Comparison of ENCODE assay signal across 20 mouse cellular contexts in the genomic region with DNA sequence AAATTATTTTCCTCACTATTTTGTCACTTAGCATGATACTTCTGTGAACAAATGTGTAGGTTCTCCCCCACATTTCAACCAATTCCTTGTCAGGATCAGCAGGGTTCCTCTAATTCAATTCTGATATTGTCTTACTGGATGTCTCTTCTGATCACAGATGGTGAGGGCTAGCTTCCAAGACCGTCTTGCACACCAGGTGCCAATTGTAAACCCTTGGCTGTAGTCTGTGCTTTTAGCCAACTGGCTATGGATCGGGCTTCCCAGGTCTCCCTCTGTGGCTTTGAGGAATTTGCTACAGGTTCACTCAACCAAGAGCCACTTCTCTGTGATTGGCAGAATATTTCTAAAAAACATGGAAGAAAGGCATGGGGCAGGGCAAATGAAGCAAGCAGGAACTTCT.
A peak's percentile ranks its signal among the peaks of the same experiment; 100 is the strongest.
DNase-seq lines count a peak whose midpoint lies in the region; ATAC-seq lines count a peak whose summit lies in the region.
"Had no signal": no experiment of that assay in that cellular context is flagged by ENCODE, and none has a peak within 500 bp of the region (broad histone marks: within the 10 kb centered on the region; RNA-seq: fewer than 3 reads in every experiment).

No protein-coding gene starts in this region.

- 53% methylated on average over 2 of the region's 2 CpGs for WGBS in hindbrain, embryonic 15.5 days
- 69% methylated on average over 2 of the region's 2 CpGs for WGBS in hindbrain, embryonic 10.5 days

- H3K36me3 ChIP-seq in hindbrain, embryonic 15.5 days = no peaks in the 10 kb centered on the region
- H3K36me3 ChIP-seq in hindbrain, embryonic 10.5 days = no peaks in the 10 kb centered on the region
- H3K36me3 ChIP-seq: embryonic facial prominence, embryonic 10.5 days; heart, embryonic 12.5 days; limb, embryonic 12.5 days; liver, embryonic 12.5 days had no signal

- ATAC-seq in hindbrain, embryonic 15.5 days (ENCODE audit: low FRiP score, low read depth) = peak; percentile 77; the same call in 1 of the 2 replicates
- ATAC-seq: liver, embryonic 12.5 days had no signal

- H3K27ac ChIP-seq in hindbrain, embryonic 15.5 days (replicated peaks) = no peak overlapping the region
- no peak overlapping the region for H3K27ac ChIP-seq in hindbrain, embryonic 10.5 days
- H3K27ac ChIP-seq: embryonic facial prominence, embryonic 10.5 days; limb, embryonic 12.5 days; liver, embryonic 12.5 days had no signal

- H3K4me1 ChIP-seq in hindbrain, embryonic 15.5 days (replicated peaks) = no peaks in the 10 kb centered on the region
- no peaks in the 10 kb centered on the region for H3K4me1 ChIP-seq in hindbrain, embryonic 10.5 days (replicated peaks)
- H3K4me1 ChIP-seq: heart, embryonic 12.5 days; liver, embryonic 12.5 days had no signal

- no peak overlapping the region for H3K4me3 ChIP-seq in hindbrain, embryonic 15.5 days
- H3K4me3 ChIP-seq in hindbrain, embryonic 10.5 days = no peak overlapping the region
- H3K4me3 ChIP-seq: embryonic facial prominence, embryonic 10.5 days; heart, embryonic 12.5 days; limb, embryonic 12.5 days; liver, embryonic 12.5 days had no signal

- H3K9ac ChIP-seq in hindbrain, embryonic 15.5 days = no peak overlapping the region
- H3K9ac ChIP-seq: heart, embryonic 12.5 days; limb, embryonic 12.5 days; liver, embryonic 12.5 days; lung, embryonic 14.5 days had no signal

- no peak for DNase-seq in hindbrain, embryonic 10.5 days (ENCODE audit: low spot score)
- peak; percentile 42 for DNase-seq in Muller cell, postnatal 12 days (ENCODE audit: inconsistent ontology term)
- DNase-seq in cerebellum, adult 11 months = peak; percentile 11
- DNase-seq in cerebellum, postnatal 10 days = peak; percentile 90 to 95
- no peak for DNase-seq in right cerebral cortex, postnatal 14 days
- DNase-seq in MN1 (ENCODE audit: low spot score) = no peak
- no peak for DNase-seq in urinary bladder, postnatal 10 days (ENCODE audit: low spot score)
- DNase-seq: adrenal gland, adult 2 months; heart, adult 11 months; heart, postnatal 14 days; kidney, adult 2 months; kidney, postnatal 14 days; lung, embryonic 14.5 days; lung, postnatal 36 days had no signal

- no peak overlapping the region for H3K4me2 ChIP-seq in hindbrain, embryonic 15.5 days
- H3K4me2 ChIP-seq: heart, embryonic 12.5 days; limb, embryonic 12.5 days; liver, embryonic 12.5 days; lung, embryonic 14.5 days had no signal

- no peaks in the 10 kb centered on the region for H3K9me3 ChIP-seq in hindbrain, embryonic 15.5 days
- H3K9me3 ChIP-seq in hindbrain, embryonic 10.5 days = no peaks in the 10 kb centered on the region
- H3K9me3 ChIP-seq: embryonic facial prominence, embryonic 10.5 days; heart, embryonic 12.5 days; limb, embryonic 12.5 days; liver, embryonic 12.5 days had no signal

- H3K27me3 ChIP-seq in hindbrain, embryonic 15.5 days = no peaks in the 10 kb centered on the region
- H3K27me3 ChIP-seq in hindbrain, embryonic 10.5 days (ENCODE audit: insufficient read depth, poor library complexity, severe bottlenecking) = no peaks in the 10 kb centered on the region
- H3K27me3 ChIP-seq: CH12.LX; heart, embryonic 12.5 days; limb, embryonic 12.5 days; liver, embryonic 12.5 days had no signal

Comparison
In these comparisons a context has a peak if more than half of its experiments do, and no peak if none do; other contexts are left out.
1. DNase-seq: peak in Muller cell, postnatal 12 days (single experiment), cerebellum, adult 11 months (single experiment) and cerebellum, postnatal 10 days (2 of 2); none in hindbrain, embryonic 10.5 days (single experiment), right cerebral cortex, postnatal 14 days (single experiment), MN1 (single experiment) and urinary bladder, postnatal 10 days (single experiment).